Mouse (Mus musculus): ENCODE measurements around the gene Tmem223. TPM values are rescaled to one million over a fixed set of nuclear protein-coding genes. Genes with fewer than 3 reads are reported as not detected.
A peak's percentile ranks its signal among the peaks of the same experiment; 100 is the strongest.

The Tmem223 gene
- total and polyA plus RNA-seq, 2 experiments from 2014 or later, result 214 to 306 TPM

- Histone ChIP-seq H3K4me3 (ENCODE audit: low read depth, low read length) (peak within 1 kb of the TSS; percentile 85), H3K27ac (ENCODE audit: low read depth) (peak within 1 kb of the TSS; percentile 97), H3K36me3 (replicated peaks; ENCODE audit: control insufficient read depth, insufficient read depth, low read length) (peaks cover 62% of the 10 kb centered on the region), H3K4me1 (ENCODE audit: control insufficient read depth, insufficient read depth) (peaks cover 12% of the 10 kb centered on the region), H3K9ac (replicated peaks; ENCODE audit: low read depth, low read length) (peak within 1 kb of the TSS; percentile 89), H3K9me3 (replicated peaks; ENCODE audit: control insufficient read depth, low read length) (no peaks in the 10 kb centered on the region), H3K4me2 (ENCODE audit: low read depth, low read length) (peak within 1 kb of the TSS; percentile 93), H3K27me3 (ENCODE audit: control insufficient read depth, insufficient read depth, low read length) (no peaks in the 10 kb centered on the region)
- under 1% methylated on average over 36 of the region's 36 CpGs for WGBS
- TF ChIP-seq EP300 (IDR thresholded peaks at IDR 0.05; ENCODE audit: low read depth) (peak; percentile 82; the same call in 1 of the 2 replicates), CTCF (IDR thresholded peaks at IDR 0.05; ENCODE audit: low read depth) (no peak)
- ATAC-seq (ENCODE audit: insufficient read depth, low read depth) (peak; percentile 97), DNase-seq (ENCODE audit: low spot score) (peak; percentile 99)
These were observed 29.4 kb upstream of the Tmem223 start, which contains the start of gene Stx5a for GRCm38 (mm10) chr19:8741243-8741869. Gene Stx5a, plus strand, starts transcription at chr19:8741413.

GRCm38 (mm10) chr19:8742176-8742575, 28.6 kb upstream of the Tmem223 start:
- Histone ChIP-seq H3K27ac (ENCODE audit: low read depth) (peak overlapping the region; percentile 97), H3K9ac (replicated peaks; ENCODE audit: low read depth, low read length) (peak overlapping the region; percentile 89), H3K27me3 (ENCODE audit: control insufficient read depth, insufficient read depth, low read length) (no peaks in the 10 kb centered on the region), H3K4me3 (ENCODE audit: low read depth, low read length) (peak overlapping the region; percentile 85), H3K9me3 (replicated peaks; ENCODE audit: control insufficient read depth, low read length) (no peaks in the 10 kb centered on the region), H3K4me1 (ENCODE audit: control insufficient read depth, insufficient read depth) (peaks cover 12% of the 10 kb centered on the region), H3K36me3 (replicated peaks; ENCODE audit: control insufficient read depth, insufficient read depth, low read length) (peaks cover 70% of the 10 kb centered on the region), H3K4me2 (ENCODE audit: low read depth, low read length) (peak overlapping the region; percentile 93)
- ATAC-seq (ENCODE audit: insufficient read depth, low read depth) (no peak), DNase-seq (ENCODE audit: low spot score) (no peak)
- WGBS, result 10% methylated on average over 14 of the region's 14 CpGs
- TF ChIP-seq EP300 (IDR thresholded peaks at IDR 0.05; ENCODE audit: low read depth) (no peak), CTCF (IDR thresholded peaks at IDR 0.05; ENCODE audit: low read depth) (no peak)

- DNase-seq (ENCODE audit: low spot score), result no peak
- Histone ChIP-seq H3K4me1 (ENCODE audit: control insufficient read depth, insufficient read depth) (peaks cover 12% of the 10 kb centered on the region), H3K27me3 (ENCODE audit: control insufficient read depth, insufficient read depth, low read length) (no peaks in the 10 kb centered on the region), H3K4me2 (ENCODE audit: low read depth, low read length) (no peak overlapping the region), H3K4me3 (ENCODE audit: low read depth, low read length) (no peak overlapping the region), H3K36me3 (replicated peaks; ENCODE audit: control insufficient read depth, insufficient read depth, low read length) (peaks cover 77% of the 10 kb centered on the region), H3K9ac (replicated peaks; ENCODE audit: low read depth, low read length) (no peak overlapping the region), H3K9me3 (replicated peaks; ENCODE audit: control insufficient read depth, low read length) (no peaks in the 10 kb centered on the region), H3K27ac (ENCODE audit: low read depth) (no peak overlapping the region)
- 100% methylated on average over 1 of the region's 1 CpGs for WGBS
- TF ChIP-seq EP300 (IDR thresholded peaks at IDR 0.05; ENCODE audit: low read depth) (no peak), CTCF (IDR thresholded peaks at IDR 0.05; ENCODE audit: low read depth) (no peak)
- ATAC-seq (ENCODE audit: insufficient read depth, low read depth), result no peak
These were observed 25.4 kb upstream of the Tmem223 start for GRCm38 (mm10) chr19:8745382-8745781.

- Histone ChIP-seq H3K27ac (ENCODE audit: low read depth) (no peak overlapping the region), H3K36me3 (replicated peaks; ENCODE audit: control insufficient read depth, insufficient read depth, low read length) (peaks cover 93% of the 10 kb centered on the region), H3K4me2 (ENCODE audit: low read depth, low read length) (no peak overlapping the region), H3K27me3 (ENCODE audit: control insufficient read depth, insufficient read depth, low read length) (no peaks in the 10 kb centered on the region), H3K4me3 (ENCODE audit: low read depth, low read length) (no peak overlapping the region), H3K9me3 (replicated peaks; ENCODE audit: control insufficient read depth, low read length) (no peaks in the 10 kb centered on the region), H3K4me1 (ENCODE audit: control insufficient read depth, insufficient read depth) (peaks cover 10% of the 10 kb centered on the region), H3K9ac (replicated peaks; ENCODE audit: low read depth, low read length) (no peak overlapping the region)
- ATAC-seq (ENCODE audit: insufficient read depth, low read depth) (no peak), DNase-seq (ENCODE audit: low spot score) (no peak)
- WGBS, result 68% methylated on average over 2 of the region's 2 CpGs
- TF ChIP-seq EP300 (IDR thresholded peaks at IDR 0.05; ENCODE audit: low read depth), result no peak
- TF ChIP-seq CTCF (IDR thresholded peaks at IDR 0.05; ENCODE audit: low read depth), result peak; percentile 43
These were observed 23.4 kb upstream of the Tmem223 start for GRCm38 (mm10) chr19:8747368-8747767.

GRCm38 (mm10) chr19:8755652-8756051, 15.1 kb upstream of the Tmem223 start:
- Histone ChIP-seq H3K36me3 (replicated peaks; ENCODE audit: control insufficient read depth, insufficient read depth, low read length) (peaks cover 39% of the 10 kb centered on the region), H3K4me2 (ENCODE audit: low read depth, low read length) (peak overlapping the region; percentile 65; the same call in 1 of the 2 replicates), H3K27ac (ENCODE audit: low read depth) (peak overlapping the region; percentile 22; the same call in 1 of the 2 replicates), H3K27me3 (ENCODE audit: control insufficient read depth, insufficient read depth, low read length) (no peaks in the 10 kb centered on the region), H3K4me3 (ENCODE audit: low read depth, low read length) (no peak overlapping the region), H3K9ac (replicated peaks; ENCODE audit: low read depth, low read length) (no peak overlapping the region), H3K4me1 (ENCODE audit: control insufficient read depth, insufficient read depth) (peaks cover 22% of the 10 kb centered on the region; the same call in 1 of the 2 replicates), H3K9me3 (replicated peaks; ENCODE audit: control insufficient read depth, low read length) (no peaks in the 10 kb centered on the region)
- TF ChIP-seq EP300 (IDR thresholded peaks at IDR 0.05; ENCODE audit: low read depth) (no peak), CTCF (IDR thresholded peaks at IDR 0.05; ENCODE audit: low read depth) (no peak)
- no peak for ATAC-seq (ENCODE audit: insufficient read depth, low read depth)
- 57% methylated on average over 3 of the region's 3 CpGs for WGBS
- DNase-seq (ENCODE audit: low spot score), result no peak
